In genomic region chr1:138136373-138136779, GRCm38 (mm10) we compare ENCODE assay signal across 8 mouse cellular contexts. TPM values are rescaled to one million over a fixed set of nuclear protein-coding genes. Genes with fewer than 3 reads are reported as not detected.
DNase-seq lines count a peak whose midpoint lies in the region; ATAC-seq and TF ChIP-seq lines count a peak whose summit lies in the region.

No protein-coding gene starts in this region.

- H3K36me3 ChIP-seq in CH12.LX (replicated peaks in 1 of 2; ENCODE audit: control insufficient read depth in 1 of 2, insufficient read depth in 1 of 2, low read length in 1 of 2): peaks cover 0 to 18% of the 10 kb centered on the region in 2 experiments
- H3K36me3 ChIP-seq in hindbrain, embryonic 14.5 days (replicated peaks; ENCODE audit: control insufficient read depth, insufficient read depth): no peaks in the 10 kb centered on the region
- H3K36me3 ChIP-seq in lung, postnatal 0 days (ENCODE audit: insufficient read depth, low read length): no peaks in the 10 kb centered on the region

- dilution Hi-C loops in CH12.LX (cut with MboI; ENCODE audit: extremely low pct_ligation_motif_present, extremely low pct_unique_long_range_greater_than_20kb, low sequenced_read_pairs): no loop called here

- in situ Hi-C loops in CH12.LX (cut with MboI; ENCODE audit: low pct_ligation_motif_present, low pct_unique_long_range_greater_than_20kb, low sequenced_read_pairs): loop anchor here (10.0 kb wide), 1 partner anchor 138 kb away; the partner anchor contains the start of gene Atp6v1g3

- TF ChIP-seq POLR2A in CH12.LX (IDR thresholded peaks at IDR 0.05; ENCODE audit: low read depth, low read length): peak; percentile 47
- TF ChIP-seq POLR2A in brain, embryonic 14.5 days (IDR thresholded peaks at IDR 0.05; ENCODE audit: borderline replicate concordance, extremely low read depth, insufficient read depth, insufficient read length, poor library complexity, severe bottlenecking): no peak

- peaks cover 59% of the 10 kb centered on the region for H3K79me2 ChIP-seq in CH12.LX (replicated peaks; ENCODE audit: control insufficient read depth, extremely low read depth, insufficient read depth, poor library complexity, severe bottlenecking)

- ATAC-seq in hindbrain, embryonic 14.5 days (ENCODE audit: low FRiP score): peak; percentile 82
- ATAC-seq in lung, postnatal 0 days: peak; percentile 77
- ATAC-seq in neutrophil, adult 5-6 weeks (ENCODE audit: extremely low read depth, insufficient number of reproducible peaks, low FRiP score, poor library complexity, severe bottlenecking): peak; percentile 97

- peak overlapping the region; percentile 94 for H3K9ac ChIP-seq in CH12.LX (ENCODE audit: insufficient read depth, low read depth)
- H3K9ac ChIP-seq in hindbrain, embryonic 14.5 days: peak overlapping the region; percentile 37; the same call in 1 of the 2 replicates
- no peak overlapping the region for H3K9ac ChIP-seq in lung, postnatal 0 days (replicated peaks; ENCODE audit: low read depth)

- H3K9me3 ChIP-seq in CH12.LX (replicated peaks; ENCODE audit: low read length): no peaks in the 10 kb centered on the region
- H3K9me3 ChIP-seq in hindbrain, embryonic 14.5 days (ENCODE audit: control insufficient read depth, low read length): no peaks in the 10 kb centered on the region
- no peaks in the 10 kb centered on the region for H3K9me3 ChIP-seq in lung, postnatal 0 days (ENCODE audit: low read length)

- WGBS in hindbrain, embryonic 14.5 days: 11% methylated on average over 17 of the region's 17 CpGs
- 47% methylated on average over 17 of the region's 17 CpGs for WGBS in lung, postnatal 0 days

- DNase-seq in CH12.LX (ENCODE audit: extremely low read depth): peak; percentile 99
- DNase-seq in brain, embryonic 14.5 days (ENCODE audit: low read depth): peak; percentile 95
- peak; percentile 53 to 76 for DNase-seq in frontal cortex, adult 2 months (ENCODE audit: extremely low spot score in 1 of 2, low spot score in 1 of 2)
- DNase-seq in hindbrain, embryonic 14.5 days (ENCODE audit: low spot score): peak; percentile 72
- peak; percentile 72 to 76 for DNase-seq in layer of hippocampus, postnatal 36 days
- DNase-seq in lung, postnatal 0 days (ENCODE audit: low spot score): peak; percentile 75
- peak; percentile 83 to 88 for DNase-seq in thymus, postnatal 10 days (ENCODE audit: low spot score in 2 of 2)

- H3K4me3 ChIP-seq in CH12.LX (replicated peaks in 1 of 3; ENCODE audit: low read depth in 2 of 3, low read length in 2 of 3, poor library complexity in 1 of 3): peak overlapping the region; percentile 31 to 39 (median 35)
- H3K4me3 ChIP-seq in hindbrain, embryonic 14.5 days (replicated peaks; ENCODE audit: low read length): peak overlapping the region; percentile 22
- H3K4me3 ChIP-seq in lung, postnatal 0 days (ENCODE audit: low read depth, low read length): 0 out of 2 replicates have a peak overlapping the region, but pooled peaks have one; percentile 3

- H3K27ac ChIP-seq in CH12.LX (ENCODE audit: insufficient read depth, low read depth): peak overlapping the region; percentile 80
- peak overlapping the region; percentile 66 for H3K27ac ChIP-seq in hindbrain, embryonic 14.5 days
- no peak overlapping the region for H3K27ac ChIP-seq in lung, postnatal 0 days (ENCODE audit: low read length)

- no peak; the same call in 1 of the 2 replicates for TF ChIP-seq RAD21 in CH12.LX (IDR thresholded peaks at IDR 0.05; ENCODE audit: low read depth, low read length)

- no peak for TF ChIP-seq CTCF in CH12.LX (conservative IDR thresholded peaks at IDR 0.05 in 1 of 2, IDR thresholded peaks at IDR 0.05 in 1 of 2; ENCODE audit: low read depth in 2 of 2, low read length in 2 of 2)
- TF ChIP-seq CTCF in brain, embryonic 14.5 days (IDR thresholded peaks at IDR 0.05; ENCODE audit: borderline replicate concordance, extremely low read depth, insufficient read depth, insufficient read length): 0 out of 2 replicates have a peak, but pooled peaks have one; percentile 0
- no peak for TF ChIP-seq CTCF in lung, postnatal 0 days (IDR thresholded peaks at IDR 0.05)

- peak overlapping the region; percentile 100 for H3K4me2 ChIP-seq in CH12.LX (ENCODE audit: insufficient read depth, low read depth, poor library complexity, severe bottlenecking)
- peak overlapping the region; percentile 52 for H3K4me2 ChIP-seq in hindbrain, embryonic 14.5 days (replicated peaks)
- peak overlapping the region; percentile 44 for H3K4me2 ChIP-seq in lung, postnatal 0 days (replicated peaks; ENCODE audit: low read depth, low read length)

- H3K4me1 ChIP-seq in CH12.LX (ENCODE audit: control insufficient read depth in 1 of 2, insufficient read depth in 2 of 2): peaks cover 6 to 72% of the 10 kb centered on the region in 2 experiments; a peak in 3 of 4 replicates
- peaks cover 8% of the 10 kb centered on the region; the same call in 1 of the 2 replicates for H3K4me1 ChIP-seq in hindbrain, embryonic 14.5 days (replicated peaks; ENCODE audit: control insufficient read depth, insufficient read depth, low read length)
- no peaks in the 10 kb centered on the region for H3K4me1 ChIP-seq in lung, postnatal 0 days (ENCODE audit: insufficient read depth, low read depth, low read length)

- peak; percentile 77; the same call in 1 of the 2 replicates for TF ChIP-seq EP300 in CH12.LX (IDR thresholded peaks at IDR 0.05; ENCODE audit: low read length)
- no peak for TF ChIP-seq EP300 in lung, postnatal 0 days (IDR thresholded peaks at IDR 0.05)

- H3K27me3 ChIP-seq in CH12.LX (replicated peaks): no peaks in the 10 kb centered on the region
- H3K27me3 ChIP-seq in hindbrain, embryonic 14.5 days (ENCODE audit: control insufficient read depth, insufficient read depth, low read length): no peaks in the 10 kb centered on the region
- no peaks in the 10 kb centered on the region for H3K27me3 ChIP-seq in lung, postnatal 0 days (replicated peaks; ENCODE audit: insufficient read depth, low read length)

TF ChIP-seq in CH12.LX, 34 proteins besides CTCF, POLR2A, EP300 and RAD21:
- TF ChIP-seq JUN (IDR thresholded peaks at IDR 0.05; ENCODE audit: insufficient read depth, low read depth, low read length) (no peak), TCF12 (IDR thresholded peaks at IDR 0.05; ENCODE audit: low read depth, low read length) (peak; percentile 61; the same call in 1 of the 2 replicates), ETS1 (conservative IDR thresholded peaks at IDR 0.05; ENCODE audit: low read depth, low read length) (peak; percentile 72), SIN3A (IDR thresholded peaks at IDR 0.05; ENCODE audit: low read length) (peak; percentile 92), MYC (IDR thresholded peaks at IDR 0.05; ENCODE audit: low read depth, low read length) (peak; percentile 87; the same call in 1 of the 2 replicates), ELF1 (IDR thresholded peaks at IDR 0.05; ENCODE audit: low read depth, low read length) (peak; percentile 55; the same call in 1 of the 2 replicates), USF1 (IDR thresholded peaks at IDR 0.05; ENCODE audit: low read depth, low read length) (no peak), IRF4 (IDR thresholded peaks at IDR 0.05; ENCODE audit: low read depth, low read length) (peak; percentile 80), ZMIZ1 (IDR thresholded peaks at IDR 0.05; ENCODE audit: low read depth, low read length) (no peak), RCOR1 (conservative IDR thresholded peaks at IDR 0.05; ENCODE audit: low read depth, low read length) (no peak; the same call in 1 of the 2 replicates), CHD1 (IDR thresholded peaks at IDR 0.05; ENCODE audit: low read depth, low read length) (no peak; the same call in 1 of the 2 replicates), NELFE (IDR thresholded peaks at IDR 0.05; ENCODE audit: low read depth, low read length) (no peak), ZNF384 (IDR thresholded peaks at IDR 0.05; ENCODE audit: low read depth, low read length) (no peak), BHLHE40 (IDR thresholded peaks at IDR 0.05; ENCODE audit: low read depth, low read length) (peak; percentile 85), SMC3 (IDR thresholded peaks at IDR 0.05; ENCODE audit: low read depth, low read length) (no peak; the same call in 1 of the 2 replicates), KAT2A (IDR thresholded peaks at IDR 0.05; ENCODE audit: insufficient replicate concordance, low read length) (no peak), MXI1 (IDR thresholded peaks at IDR 0.05; ENCODE audit: low read depth, low read length) (peak; percentile 98), ZKSCAN1 (IDR thresholded peaks at IDR 0.05; ENCODE audit: borderline replicate concordance, low read depth, low read length) (no peak), MAX (IDR thresholded peaks at IDR 0.05; ENCODE audit: low read length) (no peak; the same call in 1 of the 2 replicates), MEF2A (IDR thresholded peaks at IDR 0.05; ENCODE audit: borderline replicate concordance, low read depth, low read length) (peak; percentile 56; the same call in 1 of the 2 replicates), TBP (conservative IDR thresholded peaks at IDR 0.05; ENCODE audit: low read depth, low read length) (peak; percentile 78; the same call in 1 of the 2 replicates), UBTF (IDR thresholded peaks at IDR 0.05; ENCODE audit: low read depth, low read length) (no peak)

RNA-seq across cellular contexts. Expression of gene Ptprc, which starts 39.1 kb away (rescaled TPM):
- total RNA-seq in CH12.LX (2012; rRNA removed): 120 and 121 TPM in 2 replicates
- 211 and 250 TPM in 2 replicates for total RNA-seq in CH12.LX (2014; rRNA removed)
- 136 and 146 TPM in 2 replicates for polyA plus RNA-seq in CH12.LX (2012; ENCODE audit: insufficient read length, low read depth)
- polyA plus RNA-seq in brain, embryonic 14.5 days (2012; rRNA removed): 0.63 and 1.2 TPM in 2 replicates
- 2.0 and 2.6 TPM in 2 replicates for polyA plus RNA-seq in frontal cortex, adult 2 months (2012; rRNA removed)
- polyA plus RNA-seq in hindbrain, embryonic 14.5 days (2014; fragmentation: Nextera tagmentation; extraction: Ambion mirVana): 0.93 and 1.4 TPM in 2 replicates
- total RNA-seq in layer of hippocampus, postnatal 36 days (2021): 1 to 10 TPM; 1.8 to 3.8 TPM
- polyA plus RNA-seq in lung, postnatal 0 days (2015; fragmentation: Nextera tagmentation; extraction: Ambion mirVana): 9.3 and 10.7 TPM in 2 replicates
- total RNA-seq in neutrophil, adult 5-6 weeks (2017): 2,566 and 2,727 TPM in 2 replicates

Comparison
In these comparisons a context has a peak if more than half of its experiments do, and no peak if none do; other contexts are left out.
1. H3K4me2 ChIP-seq: peak in every context shown above with its lines; median percentile 100 in CH12.LX; 52 in hindbrain, embryonic 14.5 days; 44 in lung, postnatal 0 days.
2. RNA of gene Ptprc, which starts 39.1 kb away (polyA plus RNA-seq): 136 to 146 TPM in CH12.LX; 9.3 to 10.7 TPM in lung, postnatal 0 days, 2.0 to 2.6 TPM in frontal cortex, adult 2 months, 0.93 to 1.4 TPM in hindbrain, embryonic 14.5 days and 0.63 to 1.2 TPM in brain, embryonic 14.5 days; every median in the first group is over 10 times any median in the second.
3. Peak in every context shown above with its lines, with median percentiles within 50 percentile points of each other: DNase-seq, H3K4me3 ChIP-seq and ATAC-seq.